Mouse (Mus musculus) bone marrow macrophage, adult 2 months (primary cell): Measurements from ENCODE around the gene Trpc5os.

Experiments used
- CTCF ChIP-seq: IDR thresholded peaks from 2 replicates; pipeline ENCODE4 v1.5.1; 2012; ENCODE audit warnings: low read depth, mild to moderate bottlenecking, low read length, moderate library complexity
- POLR2A ChIP-seq: IDR thresholded peaks from 2 replicates; pipeline ENCODE4 v1.6.1; 2012; ENCODE audit warnings: mild to moderate bottlenecking, low read depth, low read length, borderline replicate concordance

GRCm38 (mm10) chrX:144456281-144456680, at the start of gene Trpc5os:
- TF ChIP-seq POLR2A: no peak
- no peak for TF ChIP-seq CTCF
